Mouse (Mus musculus) kidney, postnatal 0 days (tissue): ENCODE results near the gene Npas1. TPM values are rescaled to one million over a fixed set of nuclear protein-coding genes. Genes with fewer than 3 reads are reported as not detected.

ENCODE experiments used
- ATAC-seq: fragments of 200-750 bp; cut with Nextera tagmentation; replicated peaks from 2 replicates; pipeline ENCODE4 v1.8.0; 2017; ENCODE audit warnings: low read depth, moderate number of reproducible peaks, moderate TSS enrichment, moderate library complexity; ENCODE audit not compliant: low FRiP score
- DNase-seq: peaks from one replicate; pipeline ENCODE4 v3.0.0-alpha.2; 2016; ENCODE audit warnings: low spot score
- H3K27ac ChIP-seq: fragments of 300-500 bp; sonication (generic); 2 replicates; pipeline ENCODE4 v1.5.1; 2014; ENCODE audit warnings: mild to moderate bottlenecking
- H3K27me3 ChIP-seq: fragments of 300-500 bp; sonication (generic); 2 replicates; pipeline ENCODE4 v1.6.1; 2014; ENCODE audit warnings: low read length, mixed read lengths; ENCODE audit not compliant: insufficient read depth
- H3K36me3 ChIP-seq: fragments of 300-500 bp; sonication (generic); 2 replicates; pipeline ENCODE4 v1.6.1; 2014; ENCODE audit warnings: low read length, mixed read lengths; ENCODE audit not compliant: insufficient read depth
- H3K4me1 ChIP-seq: fragments of 300-500 bp; sonication (generic); replicated peaks from 2 replicates; pipeline ENCODE4 v1.6.1; 2014; ENCODE audit warnings: antibody characterized with exemption, low read length, mixed read lengths; ENCODE audit not compliant: insufficient read depth
- H3K4me2 ChIP-seq: fragments of 300-500 bp; sonication (generic); 2 replicates; pipeline ENCODE4 v1.6.1; 2014; ENCODE audit warnings: mild to moderate bottlenecking, low read length, moderate library complexity, mixed read lengths
- H3K4me3 ChIP-seq: fragments of 300-500 bp; sonication (generic); replicated peaks from 2 replicates; pipeline ENCODE4 v1.5.1; 2014; ENCODE audit warnings: low read depth, low read length
- H3K9ac ChIP-seq: fragments of 300-500 bp; sonication (generic); 2 replicates; pipeline ENCODE4 v1.6.1; 2014; ENCODE audit warnings: low read depth, low read length
- H3K9me3 ChIP-seq: fragments of 300-500 bp; sonication (generic); replicated peaks from 2 replicates; pipeline ENCODE4 v1.6.1; 2016; ENCODE audit warnings: low read length, inconsistent platforms, mixed read lengths
- CTCF ChIP-seq: IDR thresholded peaks from 2 replicates; pipeline ENCODE4 v1.5.1; 2016; ENCODE audit warnings: antibody characterized with exemption, low read depth, mild to moderate bottlenecking, moderate library complexity
- WGBS: fragments of 180-500 bp; shearing (Covaris S2); extraction: QIAGEN DNeasy Blood & Tissue Kit; methylation state at CpG from one replicate; pipeline ENCODE4 v1.1.7; 2014; 5-methylcytosine and 5-hydroxymethylcytosine counted together
- polyA plus RNA-seq: library from polyadenylated mRNA; unstranded; fragments of >200 nt; fragmentation: Nextera tagmentation; extraction: Ambion mirVana; gene quantifications from 2 replicates; pipeline ENCODE4 v1.2.1, GENCODE M21; 2015

The Npas1 gene
- polyA plus RNA-seq, 1 experiment from 2014 or later: 0.33 TPM

DNA sequence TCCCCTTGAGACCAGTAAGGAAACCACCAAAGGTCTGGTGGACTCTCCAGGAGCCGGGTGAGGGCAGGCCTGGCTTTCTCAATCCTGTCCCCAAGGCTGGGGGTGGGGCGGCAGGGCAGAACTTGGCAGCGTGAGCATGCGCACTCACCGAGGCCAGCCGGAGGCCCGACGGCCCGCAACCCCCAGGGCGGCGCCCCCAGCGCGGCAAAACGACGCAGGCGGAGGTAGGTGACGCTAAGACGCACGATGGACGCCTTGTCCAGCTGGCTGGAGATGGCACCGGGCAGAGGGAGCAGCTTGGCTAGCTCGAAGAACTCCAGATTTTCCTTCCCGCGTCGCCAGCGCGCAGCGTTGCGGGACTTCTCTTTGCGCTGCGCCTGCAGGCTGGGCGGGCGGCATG, 3.1 kb downstream of the Npas1 start:
- ATAC-seq (no peak), DNase-seq (peak; percentile 11)
- WGBS: 3% methylated on average over 33 of the region's 33 CpGs

DNA sequence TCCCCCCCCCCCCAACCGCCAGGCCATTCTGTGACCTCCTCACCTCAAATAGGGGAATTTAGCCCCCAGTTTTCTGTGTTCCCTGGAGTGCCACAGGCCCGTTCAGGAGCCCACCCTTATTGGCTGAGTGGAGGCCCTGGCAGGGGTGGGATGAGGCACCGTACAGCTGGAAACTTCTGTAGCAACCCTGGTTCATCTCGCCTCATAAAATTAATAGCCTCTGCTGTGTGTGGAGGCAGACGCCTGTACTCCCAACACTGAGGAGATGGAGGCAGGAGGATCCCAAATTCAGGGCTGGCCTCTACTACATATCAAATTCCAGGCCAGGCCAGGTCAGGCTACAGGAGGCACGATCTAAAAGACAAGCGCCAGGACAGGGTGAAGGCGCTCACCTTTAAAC, 3.7 kb downstream of the Npas1 start:
- peaks cover 49% of the 10 kb centered on the region for H3K27me3 ChIP-seq
- no peak overlapping the region for H3K9ac ChIP-seq
- 23% methylated on average over 8 of the region's 8 CpGs for WGBS
- peak; percentile 6 for DNase-seq
- no peak for TF ChIP-seq CTCF
- H3K27ac ChIP-seq: no peak overlapping the region
- H3K4me1 ChIP-seq: peaks cover 8% of the 10 kb centered on the region; the same call in 1 of the 2 replicates
- no peak overlapping the region for H3K4me2 ChIP-seq
- H3K4me3 ChIP-seq: no peak overlapping the region
- H3K36me3 ChIP-seq: no peaks in the 10 kb centered on the region
- no peak for ATAC-seq
- no peaks in the 10 kb centered on the region for H3K9me3 ChIP-seq

More for the DNA sequence above, 3.1 kb downstream of the Npas1 start:
- Histone ChIP-seq H3K4me2 (peak overlapping the region; percentile 43), H3K27me3 (peaks cover 49% of the 10 kb centered on the region), H3K27ac (no peak overlapping the region), H3K9ac (no peak overlapping the region), H3K4me3 (peak overlapping the region; percentile 14; the same call in 1 of the 2 replicates), H3K4me1 (peaks cover 8% of the 10 kb centered on the region; the same call in 1 of the 2 replicates), H3K9me3 (no peaks in the 10 kb centered on the region), H3K36me3 (no peaks in the 10 kb centered on the region)
- TF ChIP-seq CTCF: no peak

DNA sequence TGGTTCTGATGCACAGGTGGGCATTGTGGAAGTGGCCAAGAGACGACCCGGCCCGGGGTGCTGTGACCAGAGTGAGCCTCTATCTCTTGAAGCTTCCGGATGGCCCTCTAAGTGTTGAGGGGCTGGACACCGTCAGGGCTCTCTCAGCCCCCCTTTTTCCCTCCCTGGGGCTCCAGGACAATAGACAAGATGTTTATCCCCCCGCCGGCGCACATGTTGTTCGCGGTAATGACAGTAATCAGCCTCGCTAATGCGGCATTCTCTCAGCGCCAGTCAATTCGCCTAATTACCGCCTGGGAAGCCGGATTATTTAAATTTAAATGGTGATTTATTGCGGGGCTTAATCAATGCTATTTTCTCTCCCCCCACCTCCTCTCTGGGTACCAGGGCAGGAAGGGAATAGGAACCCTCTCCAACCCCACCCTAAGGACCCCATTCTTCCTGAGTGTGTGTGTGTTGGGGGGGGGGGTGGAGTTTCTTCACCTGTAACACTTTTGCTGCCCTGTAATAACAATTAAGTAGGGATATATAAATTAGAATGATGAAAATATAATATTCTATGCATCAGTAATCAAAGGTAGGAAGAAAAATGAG, 5.3 kb downstream of the Npas1 start:
- Histone ChIP-seq H3K4me1 (peaks cover 8% of the 10 kb centered on the region; the same call in 1 of the 2 replicates), H3K27me3 (peaks cover 48% of the 10 kb centered on the region), H3K4me2 (no peak overlapping the region), H3K27ac (no peak overlapping the region), H3K4me3 (no peak overlapping the region), H3K36me3 (no peaks in the 10 kb centered on the region), H3K9me3 (no peaks in the 10 kb centered on the region), H3K9ac (no peak overlapping the region)
- TF ChIP-seq CTCF: no peak
- WGBS: 13% methylated on average over 17 of the region's 17 CpGs
- DNase-seq (no peak), ATAC-seq (no peak)

DNA sequence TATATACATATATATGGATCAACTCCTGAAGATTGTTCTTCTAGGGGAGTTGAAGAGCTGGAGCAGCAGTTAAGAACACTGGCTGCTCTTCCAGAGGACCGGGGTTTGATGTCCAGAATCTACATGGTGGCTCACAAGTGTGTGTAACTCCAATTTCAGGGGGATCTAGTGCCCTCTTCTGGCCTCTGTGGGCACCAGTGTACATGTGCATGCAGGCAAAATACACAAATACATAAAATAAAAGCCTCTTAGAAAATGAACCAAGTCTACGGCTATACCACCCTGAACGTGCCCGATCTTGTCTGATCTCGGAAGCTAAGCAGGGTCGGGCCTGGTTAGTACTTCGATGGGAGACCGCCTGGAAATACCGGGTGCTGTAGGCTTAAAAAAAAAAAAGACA, 6.0 kb downstream of the Npas1 start:
- peak; percentile 52 for TF ChIP-seq CTCF
- Histone ChIP-seq H3K4me1 (peaks cover 8% of the 10 kb centered on the region; the same call in 1 of the 2 replicates), H3K4me2 (no peak overlapping the region), H3K36me3 (no peaks in the 10 kb centered on the region), H3K27me3 (peaks cover 42% of the 10 kb centered on the region), H3K9ac (no peak overlapping the region), H3K9me3 (no peaks in the 10 kb centered on the region), H3K27ac (no peak overlapping the region), H3K4me3 (no peak overlapping the region)
- ATAC-seq: no peak
- WGBS: 50% methylated on average over 9 of the region's 9 CpGs
- peak; percentile 20 for DNase-seq

DNA sequence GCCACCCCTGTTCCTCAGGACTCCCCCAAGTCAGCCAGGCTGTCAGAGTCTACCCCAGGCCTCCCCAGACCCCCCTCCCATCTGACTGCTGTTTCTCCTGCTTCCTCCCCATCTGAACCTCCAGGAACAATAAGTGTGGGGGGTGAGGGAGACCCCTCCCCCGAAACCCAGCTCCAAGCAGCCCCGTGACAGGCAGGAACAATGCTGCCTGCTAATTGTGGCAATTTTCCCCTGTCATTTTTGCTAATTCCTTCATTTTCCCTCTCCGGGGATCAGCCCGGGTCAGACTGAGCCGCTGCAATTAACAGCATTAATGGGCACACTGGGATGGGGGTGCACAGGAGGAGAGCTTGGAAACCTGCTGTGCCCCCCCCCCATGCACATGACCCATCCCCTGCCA, 9.4 kb downstream of the Npas1 start:
- WGBS: 19% methylated on average over 5 of the region's 5 CpGs
- no peak overlapping the region for H3K9ac ChIP-seq

DNA sequence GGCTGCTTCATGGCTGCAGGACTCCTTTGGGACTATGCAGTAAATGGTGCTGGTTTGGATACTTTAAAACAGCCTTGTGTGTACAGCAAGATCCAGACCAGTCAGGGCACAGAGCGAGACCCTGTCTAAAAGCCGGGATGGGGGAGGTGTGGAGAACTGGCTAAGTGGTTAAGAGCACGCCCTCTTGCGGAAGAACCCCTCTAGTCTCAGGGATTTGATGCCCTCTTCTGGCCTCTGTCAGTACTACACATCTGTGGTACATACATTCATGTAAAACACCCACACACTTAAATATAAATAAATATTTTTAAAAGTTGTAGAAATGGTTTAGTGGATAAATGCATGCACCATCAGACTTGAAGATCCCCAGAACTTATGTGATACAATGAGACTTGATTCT, 11.0 kb downstream of the Npas1 start:
- DNase-seq: peak; percentile 36
- no peak overlapping the region for H3K9ac ChIP-seq
- peaks cover 2% of the 10 kb centered on the region; the same call in 1 of the 2 replicates for H3K27me3 ChIP-seq
- TF ChIP-seq CTCF: peak; percentile 55
- H3K4me3 ChIP-seq: no peak overlapping the region
- H3K4me2 ChIP-seq: no peak overlapping the region
- no peak overlapping the region for H3K27ac ChIP-seq
- H3K4me1 ChIP-seq: no peaks in the 10 kb centered on the region
- WGBS: 56% methylated on average over 4 of the region's 4 CpGs
- H3K36me3 ChIP-seq: no peaks in the 10 kb centered on the region
- no peak for ATAC-seq
- no peaks in the 10 kb centered on the region for H3K9me3 ChIP-seq

More for the DNA sequence above, 9.4 kb downstream of the Npas1 start:
- H3K27ac ChIP-seq: no peak overlapping the region
- no peak overlapping the region for H3K4me3 ChIP-seq
- H3K4me1 ChIP-seq: no peaks in the 10 kb centered on the region
- H3K9me3 ChIP-seq: no peaks in the 10 kb centered on the region
- ATAC-seq (no peak), DNase-seq (no peak)
- H3K36me3 ChIP-seq: no peaks in the 10 kb centered on the region
- H3K4me2 ChIP-seq: no peak overlapping the region
- H3K27me3 ChIP-seq: peaks cover 9% of the 10 kb centered on the region
- no peak for TF ChIP-seq CTCF

DNA sequence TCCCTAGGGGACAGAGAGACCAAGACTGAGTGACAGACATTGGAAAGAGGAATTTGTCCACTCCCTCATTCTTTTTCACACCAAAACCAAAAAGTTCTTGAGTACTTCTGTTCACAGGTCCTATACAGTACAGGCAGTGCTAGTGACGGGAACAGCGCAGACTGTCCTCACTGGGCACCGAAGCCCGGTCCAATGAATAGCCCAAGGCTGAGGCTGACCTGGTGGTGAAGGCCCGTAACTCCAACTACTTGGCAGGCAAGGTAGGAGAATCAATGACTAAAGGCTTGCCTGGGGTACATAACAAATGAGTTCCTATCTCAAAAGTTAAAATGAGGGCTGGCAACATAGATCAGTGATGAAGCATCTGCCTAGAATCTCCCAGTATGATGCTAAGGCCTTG, 12.0 kb downstream of the Npas1 start:
- no peaks in the 10 kb centered on the region for H3K36me3 ChIP-seq
- no peak overlapping the region for H3K9ac ChIP-seq
- no peak for DNase-seq
- H3K27ac ChIP-seq: no peak overlapping the region
- no peak overlapping the region for H3K4me2 ChIP-seq
- no peak for ATAC-seq
- H3K9me3 ChIP-seq: no peaks in the 10 kb centered on the region
- H3K4me3 ChIP-seq: no peak overlapping the region
- no peaks in the 10 kb centered on the region for H3K27me3 ChIP-seq
- 92% methylated on average over 5 of the region's 5 CpGs for WGBS
- no peak for TF ChIP-seq CTCF
- no peaks in the 10 kb centered on the region for H3K4me1 ChIP-seq
